Mouse (Mus musculus) activated CD4-positive, CD25-positive, alpha-beta regulatory T cell, adult 4 months (primary cell): ENCODE measurements around the gene Dyrk3. TPM values are rescaled to one million over a fixed set of nuclear protein-coding genes. Genes with fewer than 3 reads are reported as not detected.
"Not testable (repeated sequence)": the region's sequence is repeated elsewhere in the genome, so short reads cannot be mapped to it uniquely, and the experiment has no call there.

Source experiments
- ATAC-seq: one replicate; pipeline ENCODE4 v1.8.0; 2017
- polyA plus RNA-seq, 2 experiments: library from polyadenylated mRNA; unstranded; fragments of 100-300 nt; shearing (Covaris generic); gene quantifications; one replicate each; pipeline ENCODE4 v1.2.1; 2017

The Dyrk3 gene
- polyA plus RNA-seq, result under 1 TPM in 1 of 2 experiments, not detected in 1; 0.41 TPM

GRCm38 (mm10) chr1:131138191-131139016, at the start of gene Dyrk3:
Gene Dyrk3, minus strand, starts transcription at chr1:131138340.
- ATAC-seq, result peak; percentile 80

GRCm38 (mm10) chr1:131187856-131188255, 49.7 kb upstream of the Dyrk3 start:
- peak; percentile 26 for ATAC-seq

- ATAC-seq, result no peak
Observed at GRCm38 (mm10) chr1:131186995-131187394, 48.9 kb upstream of the Dyrk3 start.

- no peak for ATAC-seq
Observed at GRCm38 (mm10) chr1:131185821-131186506, 47.8 kb upstream of the Dyrk3 start.

GRCm38 (mm10) chr1:131184956-131185660, 47.0 kb upstream of the Dyrk3 start:
- ATAC-seq, result no peak

GRCm38 (mm10) chr1:131184253-131184955, 46.3 kb upstream of the Dyrk3 start:
- ATAC-seq, result peak; percentile 43

GRCm38 (mm10) chr1:131183201-131183600, 45.1 kb upstream of the Dyrk3 start:
- ATAC-seq, result peak; percentile 31

GRCm38 (mm10) chr1:131181642-131182527, 43.7 kb upstream of the Dyrk3 start:
- ATAC-seq, result peak; percentile 40

GRCm38 (mm10) chr1:131180386-131180785, 42.2 kb upstream of the Dyrk3 start:
- no peak for ATAC-seq

- no peak for ATAC-seq
Observed at GRCm38 (mm10) chr1:131178083-131178482, 39.9 kb upstream of the Dyrk3 start.

GRCm38 (mm10) chr1:131177249-131177648, 39.1 kb upstream of the Dyrk3 start:
- no peak for ATAC-seq

GRCm38 (mm10) chr1:131175819-131176218, 37.7 kb upstream of the Dyrk3 start:
- ATAC-seq, result no peak

GRCm38 (mm10) chr1:131175189-131175588, 37.0 kb upstream of the Dyrk3 start:
- ATAC-seq, result no peak

GRCm38 (mm10) chr1:131174299-131174861, 36.2 kb upstream of the Dyrk3 start:
- no peak for ATAC-seq

GRCm38 (mm10) chr1:131173809-131174208, 35.7 kb upstream of the Dyrk3 start:
- ATAC-seq, result no peak

- ATAC-seq, result no peak
Observed at GRCm38 (mm10) chr1:131173001-131173400, 34.9 kb upstream of the Dyrk3 start.

- ATAC-seq, result no peak
Observed at GRCm38 (mm10) chr1:131167612-131168011, 29.5 kb upstream of the Dyrk3 start.

- no peak for ATAC-seq
Observed at GRCm38 (mm10) chr1:131164427-131164826, 26.3 kb upstream of the Dyrk3 start.

- no peak for ATAC-seq
Observed at GRCm38 (mm10) chr1:131161091-131161490, 23.0 kb upstream of the Dyrk3 start.

- not testable (repeated sequence) for ATAC-seq
Observed at GRCm38 (mm10) chr1:131159573-131160327, 21.6 kb upstream of the Dyrk3 start.
